Mouse (Mus musculus) stomach, embryonic 15.5 days (tissue): ENCODE data around the gene Plcl2. TPM values are rescaled to one million over a fixed set of nuclear protein-coding genes. Genes with fewer than 3 reads are reported as not detected.

Experiments used
- ATAC-seq: fragments of 200-750 bp; cut with Nextera tagmentation; 2 replicates; pipeline ENCODE4 v1.8.0; 2017; ENCODE audit warnings: low read depth, moderate number of reproducible peaks, moderate TSS enrichment; ENCODE audit not compliant: insufficient read depth, low FRiP score
- H3K27ac ChIP-seq: fragments of 300-500 bp; sonication (generic); 2 replicates; pipeline ENCODE4 v1.5.1; 2015; ENCODE audit warnings: mild to moderate bottlenecking, inconsistent platforms
- H3K27me3 ChIP-seq: fragments of 300-500 bp; sonication (generic); replicated peaks from 2 replicates; pipeline ENCODE4 v1.6.1; 2015; ENCODE audit warnings: inconsistent platforms
- H3K36me3 ChIP-seq: fragments of 300-500 bp; sonication (generic); 2 replicates; pipeline ENCODE4 v1.6.1; 2015; ENCODE audit warnings: inconsistent platforms
- H3K4me1 ChIP-seq: fragments of 300-500 bp; sonication (generic); 2 replicates; pipeline ENCODE4 v1.6.1; 2015; ENCODE audit warnings: inconsistent platforms
- H3K4me2 ChIP-seq: fragments of 300-500 bp; sonication (generic); 2 replicates; pipeline ENCODE4 v1.6.1; 2015; ENCODE audit warnings: mild to moderate bottlenecking, inconsistent platforms
- H3K4me3 ChIP-seq: fragments of 300-500 bp; sonication (generic); replicated peaks from 2 replicates; pipeline ENCODE4 v1.5.1; 2015; ENCODE audit warnings: inconsistent platforms
- H3K9ac ChIP-seq: fragments of 300-500 bp; sonication (generic); 2 replicates; pipeline ENCODE4 v1.6.1; 2015; ENCODE audit warnings: inconsistent platforms
- H3K9me3 ChIP-seq: fragments of 300-500 bp; sonication (generic); 2 replicates; pipeline ENCODE4 v1.6.1; 2016; ENCODE audit warnings: inconsistent platforms
- WGBS: fragments of 180-500 bp; shearing (Covaris S2); methylation state at CpG from one replicate; pipeline ENCODE4 v1.1.7; 2015; 5-methylcytosine and 5-hydroxymethylcytosine counted together
- polyA plus RNA-seq: library from polyadenylated mRNA; unstranded; fragments of >200 nt; fragmentation: Nextera tagmentation; extraction: Ambion mirVana; gene quantifications from 2 replicates; pipeline ENCODE4 v1.2.1, GENCODE M21; 2015

Plcl2 gene
- polyA plus RNA-seq, 1 experiment from 2014 or later, result 3.7 TPM

GRCm38 (mm10) chr17:50504070-50504846, 4.9 kb upstream of the Plcl2 start:
- peaks cover 5% of the 10 kb centered on the region for H3K4me1 ChIP-seq
- H3K27ac ChIP-seq, result no peak overlapping the region
- ATAC-seq, result no peak
- no peaks in the 10 kb centered on the region for H3K9me3 ChIP-seq
- H3K36me3 ChIP-seq, result no peaks in the 10 kb centered on the region
- H3K4me3 ChIP-seq, result no peak overlapping the region
- H3K27me3 ChIP-seq, result no peaks in the 10 kb centered on the region
- no peak overlapping the region for H3K4me2 ChIP-seq
- no peak overlapping the region for H3K9ac ChIP-seq
- WGBS, result 64% methylated on average over 6 of the region's 6 CpGs

GRCm38 (mm10) chr17:50505910-50506634, 3.1 kb upstream of the Plcl2 start:
- no peak overlapping the region for H3K27ac ChIP-seq
- no peaks in the 10 kb centered on the region for H3K9me3 ChIP-seq
- H3K4me3 ChIP-seq, result no peak overlapping the region
- no peak for ATAC-seq
- H3K4me1 ChIP-seq, result peaks cover 9% of the 10 kb centered on the region
- no peak overlapping the region for H3K4me2 ChIP-seq
- no peaks in the 10 kb centered on the region for H3K27me3 ChIP-seq
- no peak overlapping the region for H3K9ac ChIP-seq
- no peaks in the 10 kb centered on the region for H3K36me3 ChIP-seq
- WGBS, result 71% methylated on average over 10 of the region's 10 CpGs

- ATAC-seq, result no peak
- H3K36me3 ChIP-seq, result no peaks in the 10 kb centered on the region
- H3K4me2 ChIP-seq, result no peak overlapping the region
- H3K4me1 ChIP-seq, result peaks cover 9% of the 10 kb centered on the region
- H3K27me3 ChIP-seq, result no peaks in the 10 kb centered on the region
- 69% methylated on average over 13 of the region's 13 CpGs for WGBS
- no peak overlapping the region for H3K9ac ChIP-seq
- no peak overlapping the region for H3K4me3 ChIP-seq
- H3K9me3 ChIP-seq, result no peaks in the 10 kb centered on the region
- H3K27ac ChIP-seq, result no peak overlapping the region
Measured at GRCm38 (mm10) chr17:50506861-50507321, 2.3 kb upstream of the Plcl2 start.

- Histone ChIP-seq H3K27me3 (no peaks in the 10 kb centered on the region), H3K9ac (peak overlapping the region; percentile 65), H3K9me3 (no peaks in the 10 kb centered on the region), H3K4me3 (peak overlapping the region; percentile 89), H3K4me2 (peak overlapping the region; percentile 90), H3K27ac (no peak overlapping the region), H3K4me1 (peaks cover 9% of the 10 kb centered on the region), H3K36me3 (no peaks in the 10 kb centered on the region)
- 0 out of 2 replicates have a peak, but pooled peaks have one; percentile 9 for ATAC-seq
- 23% methylated on average over 18 of the region's 18 CpGs for WGBS
Measured at GRCm38 (mm10) chr17:50508055-50508774, 988 bp upstream of the Plcl2 start.

- Histone ChIP-seq H3K9ac (peak overlapping the region; percentile 65), H3K4me1 (peaks cover 9% of the 10 kb centered on the region), H3K27ac (peak overlapping the region; percentile 77), H3K9me3 (no peaks in the 10 kb centered on the region), H3K36me3 (no peaks in the 10 kb centered on the region), H3K4me3 (peak overlapping the region; percentile 89), H3K4me2 (peak overlapping the region; percentile 90), H3K27me3 (no peaks in the 10 kb centered on the region)
- under 1% methylated on average over 43 of the region's 72 CpGs for WGBS
- peak; percentile 74 for ATAC-seq
Measured at GRCm38 (mm10) chr17:50508775-50509250, 390 bp upstream of the Plcl2 start.

- Histone ChIP-seq H3K27ac (no peak overlapping the region), H3K9me3 (no peaks in the 10 kb centered on the region), H3K4me2 (peak overlapping the region; percentile 90), H3K4me3 (peak overlapping the region; percentile 89), H3K36me3 (no peaks in the 10 kb centered on the region), H3K27me3 (no peaks in the 10 kb centered on the region), H3K4me1 (peaks cover 9% of the 10 kb centered on the region), H3K9ac (0 out of 2 replicates have a peak overlapping the region, but pooled peaks have one; percentile 4)
- ATAC-seq, result no peak
- 40% methylated on average over 2 of the region's 2 CpGs for WGBS
Measured at GRCm38 (mm10) chr17:50510279-50510678, 1.1 kb downstream of the Plcl2 start.

GRCm38 (mm10) chr17:50510741-50511140, 1.5 kb downstream of the Plcl2 start:
- 65% methylated on average over 1 of the region's 1 CpGs for WGBS
- H3K36me3 ChIP-seq, result no peaks in the 10 kb centered on the region

GRCm38 (mm10) chr17:50512222-50512621, 3.0 kb downstream of the Plcl2 start:
- H3K9ac ChIP-seq, result no peak overlapping the region
- H3K4me3 ChIP-seq, result no peak overlapping the region
- no peak for ATAC-seq
- 80% methylated on average over 5 of the region's 5 CpGs for WGBS
- H3K4me1 ChIP-seq, result peaks cover 9% of the 10 kb centered on the region
- H3K27ac ChIP-seq, result no peak overlapping the region
- no peaks in the 10 kb centered on the region for H3K36me3 ChIP-seq
- H3K27me3 ChIP-seq, result no peaks in the 10 kb centered on the region
- H3K9me3 ChIP-seq, result no peaks in the 10 kb centered on the region
- H3K4me2 ChIP-seq, result no peak overlapping the region

More at GRCm38 (mm10) chr17:50510741-50511140, 1.5 kb downstream of the Plcl2 start:
- H3K9ac ChIP-seq, result 0 out of 2 replicates have a peak overlapping the region, but pooled peaks have one; percentile 4
- no peaks in the 10 kb centered on the region for H3K27me3 ChIP-seq
- H3K4me2 ChIP-seq, result peak overlapping the region; percentile 90
- peak overlapping the region; percentile 89; the same call in 1 of the 2 replicates for H3K4me3 ChIP-seq
- no peak for ATAC-seq
- H3K4me1 ChIP-seq, result peaks cover 9% of the 10 kb centered on the region
- no peaks in the 10 kb centered on the region for H3K9me3 ChIP-seq
- no peak overlapping the region for H3K27ac ChIP-seq

- peaks cover 9% of the 10 kb centered on the region for H3K4me1 ChIP-seq
- no peaks in the 10 kb centered on the region for H3K36me3 ChIP-seq
- no peak for ATAC-seq
- no peaks in the 10 kb centered on the region for H3K27me3 ChIP-seq
- H3K27ac ChIP-seq, result no peak overlapping the region
- no peak overlapping the region for H3K4me3 ChIP-seq
- H3K9me3 ChIP-seq, result no peaks in the 10 kb centered on the region
- no peak overlapping the region for H3K4me2 ChIP-seq
- no peak overlapping the region for H3K9ac ChIP-seq
- 88% methylated on average over 7 of the region's 7 CpGs for whole genome bisulfite sequencing
Measured at GRCm38 (mm10) chr17:50512841-50513240, 3.6 kb downstream of the Plcl2 start.

GRCm38 (mm10) chr17:50513376-50513775, 4.2 kb downstream of the Plcl2 start:
- 92% methylated on average over 7 of the region's 7 CpGs for WGBS
- Histone ChIP-seq H3K4me1 (peaks cover 10% of the 10 kb centered on the region), H3K4me3 (no peak overlapping the region), H3K27me3 (no peaks in the 10 kb centered on the region), H3K27ac (no peak overlapping the region), H3K9ac (no peak overlapping the region), H3K36me3 (no peaks in the 10 kb centered on the region), H3K4me2 (no peak overlapping the region), H3K9me3 (no peaks in the 10 kb centered on the region)
- no peak for ATAC-seq

- Histone ChIP-seq H3K9me3 (no peaks in the 10 kb centered on the region), H3K9ac (no peak overlapping the region), H3K36me3 (no peaks in the 10 kb centered on the region), H3K27me3 (no peaks in the 10 kb centered on the region), H3K4me2 (no peak overlapping the region), H3K4me3 (no peak overlapping the region), H3K27ac (no peak overlapping the region), H3K4me1 (peaks cover 7% of the 10 kb centered on the region; the same call in 1 of the 2 replicates)
- WGBS, result 77% methylated on average over 7 of the region's 7 CpGs
- ATAC-seq, result no peak
Measured at GRCm38 (mm10) chr17:50514012-50514411, 4.8 kb downstream of the Plcl2 start.
